Mouse (Mus musculus): ENCODE measurements at regions not wholly inside any gene's neighbourhood (a gene's known extent, or its start where the extent isn't known, plus 50 kb on each side); places are given as distances from the start of the nearest gene placed in this dataset.

DNA sequence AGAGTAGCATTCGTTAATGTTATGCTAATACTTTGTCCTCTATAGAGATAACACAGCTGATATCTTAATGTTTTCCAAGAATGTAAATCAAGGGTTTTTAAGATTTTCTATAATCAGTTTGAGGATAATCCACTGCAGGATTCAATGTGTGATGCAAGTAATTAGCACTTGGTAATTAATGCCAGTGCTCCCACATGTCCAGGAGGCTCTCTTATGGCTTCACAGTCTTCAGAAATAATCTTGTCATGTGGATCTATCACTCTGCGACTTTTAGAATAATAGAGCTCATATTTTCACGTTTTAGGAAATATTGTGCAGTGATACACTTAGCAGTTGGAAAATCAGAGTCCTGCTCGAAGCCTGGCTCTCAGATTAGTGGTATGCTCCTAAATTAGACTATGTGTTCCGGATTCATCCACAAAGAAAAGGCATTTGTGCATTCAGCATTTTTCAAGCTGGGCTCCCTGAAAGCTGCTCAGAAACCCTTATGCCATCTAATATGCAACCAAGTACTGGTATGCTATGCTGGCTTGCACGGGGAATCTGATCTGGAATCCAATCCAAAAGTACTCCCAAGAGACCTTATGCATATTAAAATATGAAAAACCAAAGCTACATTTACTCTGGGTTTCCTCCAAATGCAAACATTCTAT is 1302.8 kb upstream of the Tyrp1 start:
- DNase-seq (ENCODE audit: low spot score in 2 of 2), result peak in 1 of 2 experiments; percentile 29

DNA sequence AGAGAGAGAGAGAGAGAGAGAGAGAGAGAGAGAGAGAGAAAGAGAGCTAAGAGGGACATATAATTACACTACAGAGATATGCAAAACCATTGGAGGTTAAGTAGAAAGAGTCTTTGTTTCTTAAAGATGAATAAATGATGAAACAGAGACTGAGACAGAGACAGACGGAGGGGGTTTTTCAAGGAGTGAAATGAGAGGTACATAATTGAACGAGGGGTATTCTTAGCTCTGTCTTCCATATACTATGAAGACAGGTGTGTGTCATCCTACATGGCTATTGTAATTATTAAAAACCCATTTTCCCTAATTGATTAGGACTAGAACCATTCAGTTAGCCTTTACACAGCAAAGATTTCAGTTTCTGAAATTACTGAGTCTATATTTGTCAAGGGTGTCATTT is 1302.2 kb upstream of the Tyrp1 start:
- DNase-seq (ENCODE audit: low spot score in 2 of 2), result no peak

DNA sequence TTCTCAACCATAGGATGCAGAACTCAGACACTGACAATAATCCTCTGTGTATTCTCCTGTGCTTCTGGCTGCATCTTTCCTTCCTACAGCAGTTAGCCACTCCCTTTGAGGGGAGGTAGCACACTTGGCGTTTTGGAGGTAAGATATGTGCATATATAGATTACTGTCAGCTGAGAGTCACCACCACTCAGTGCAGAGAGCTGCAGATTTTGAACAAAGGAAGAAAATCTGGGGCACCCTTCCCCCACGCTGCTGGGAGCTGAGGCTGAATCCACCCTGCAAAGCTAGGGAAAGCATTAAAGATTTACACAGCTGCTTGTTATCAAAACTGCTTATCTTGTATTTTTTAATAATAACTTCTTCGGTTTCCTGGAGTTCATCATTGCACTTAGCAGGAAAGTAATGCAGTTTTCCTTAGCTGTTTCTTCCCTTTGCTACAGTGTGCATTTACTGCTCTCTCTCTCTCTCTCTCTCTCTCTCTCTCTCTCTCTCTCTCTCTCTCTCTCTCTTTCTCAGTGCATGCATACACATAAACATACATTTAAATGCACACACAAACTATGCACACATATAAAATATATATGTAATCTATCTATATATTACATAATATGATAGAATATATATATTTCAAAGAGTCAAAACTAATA is 1301.4 kb upstream of the Tyrp1 start:
- DNase-seq (ENCODE audit: low spot score in 2 of 2), result peak; percentile 53 to 56

DNA sequence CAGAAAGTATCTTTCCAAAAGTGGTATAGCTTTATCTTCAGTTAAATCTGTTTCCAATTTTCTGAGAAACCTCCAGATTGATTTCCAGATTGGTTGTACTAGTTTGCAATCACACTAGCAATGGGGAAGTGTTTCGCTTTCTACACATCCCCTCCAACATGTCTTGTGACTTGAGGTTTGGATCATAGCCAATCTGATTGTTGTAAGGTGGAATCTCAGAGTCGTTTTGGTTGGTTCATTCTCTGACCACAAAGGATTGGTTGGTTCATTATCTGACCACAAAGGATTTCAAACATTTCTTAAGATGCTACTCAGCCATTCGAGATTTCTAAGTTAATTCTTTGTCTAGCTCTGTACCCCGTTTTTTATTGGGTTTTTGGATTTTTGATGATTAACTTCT is 1288.5 kb upstream of the Tyrp1 start:
- DNase-seq (ENCODE audit: low spot score in 2 of 2), result no peak

All from left cerebral cortex, adult 18-20 months (tissue).